Mouse (Mus musculus) hindbrain, embryonic 14.5 days (tissue): ENCODE measurements at regions not wholly inside any gene's neighbourhood (a gene's known extent, or its start where the extent isn't known, plus 50 kb on each side); places are given as distances from the start of the nearest gene placed in this dataset.

Experiments used
- ATAC-seq: fragments of 200-750 bp; cut with Nextera tagmentation; 2 replicates; pipeline ENCODE4 v1.8.0; 2017; ENCODE audit warnings: moderate number of reproducible peaks, mild to moderate bottlenecking, moderate TSS enrichment, moderate library complexity; ENCODE audit not compliant: low FRiP score
- DNase-seq: peaks from one replicate; pipeline ENCODE4 v3.0.0-alpha.2; 2015; ENCODE audit warnings: low spot score
- H3K27ac ChIP-seq: fragments of 300-500 bp; sonication (generic); 2 replicates; pipeline ENCODE4 v1.5.1; 2014; ENCODE audit warnings: mild to moderate bottlenecking, moderate library complexity
- H3K27me3 ChIP-seq: fragments of 300-500 bp; sonication (generic); 2 replicates; pipeline ENCODE4 v1.6.1; 2014; ENCODE audit warnings: mild to moderate bottlenecking, low read length, mixed read lengths; ENCODE audit not compliant: control insufficient read depth, insufficient read depth
- H3K36me3 ChIP-seq: fragments of 300-500 bp; sonication (generic); replicated peaks from 2 replicates; pipeline ENCODE4 v1.6.1; 2014; ENCODE audit not compliant: control insufficient read depth, insufficient read depth
- H3K4me1 ChIP-seq: fragments of 300-500 bp; sonication (generic); replicated peaks from 2 replicates; pipeline ENCODE4 v1.6.1; 2014; ENCODE audit warnings: antibody characterized with exemption, low read length, mixed read lengths; ENCODE audit not compliant: control insufficient read depth, insufficient read depth
- H3K4me2 ChIP-seq: fragments of 300-500 bp; sonication (generic); replicated peaks from 2 replicates; pipeline ENCODE4 v1.6.1; 2014; ENCODE audit warnings: mild to moderate bottlenecking, moderate library complexity
- H3K4me3 ChIP-seq: fragments of 300-500 bp; sonication (generic); replicated peaks from 2 replicates; pipeline ENCODE4 v1.5.1; 2014; ENCODE audit warnings: mild to moderate bottlenecking, low read length
- H3K9ac ChIP-seq: fragments of 300-500 bp; sonication (generic); 2 replicates; pipeline ENCODE4 v1.6.1; 2014
- H3K9me3 ChIP-seq: fragments of 300-500 bp; sonication (generic); 2 replicates; pipeline ENCODE4 v1.6.1; 2016; ENCODE audit warnings: low read length; ENCODE audit not compliant: control insufficient read depth
- WGBS: fragments of 180-500 bp; shearing (Covaris S2); extraction: QIAGEN DNeasy Blood & Tissue Kit; methylation state at CpG from one replicate; pipeline ENCODE4 v1.1.7; 2014; 5-methylcytosine and 5-hydroxymethylcytosine counted together

DNA sequence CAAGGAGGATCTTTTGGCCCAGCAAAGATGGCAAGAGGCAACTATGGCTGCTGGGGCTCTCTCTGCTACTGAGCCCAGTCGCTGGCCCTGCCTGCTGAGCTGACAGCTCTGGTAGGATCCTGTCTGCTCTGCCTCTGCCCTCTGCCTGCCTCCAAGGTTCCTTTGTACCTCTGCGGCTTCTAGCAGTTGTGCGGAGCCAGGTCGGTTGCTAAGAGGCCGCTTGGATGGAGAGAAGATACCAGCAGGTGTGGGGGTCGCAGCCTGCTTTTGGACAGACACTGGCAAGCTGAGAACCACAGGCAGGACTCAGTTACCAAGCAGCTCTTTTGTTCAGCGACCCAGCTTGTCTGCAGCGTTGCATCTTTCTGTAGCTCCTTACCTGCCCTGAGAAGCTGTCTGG is 337.6 kb downstream of the Mex3b start:
- H3K4me3 ChIP-seq: no peak overlapping the region
- 31% methylated on average over 8 of the region's 8 CpGs for WGBS
- no peaks in the 10 kb centered on the region for H3K9me3 ChIP-seq
- peak overlapping the region; percentile 32; the same call in 1 of the 2 replicates for H3K9ac ChIP-seq
- no peaks in the 10 kb centered on the region for H3K36me3 ChIP-seq
- DNase-seq (peak; percentile 26), ATAC-seq (no peak)
- H3K4me2 ChIP-seq: peak overlapping the region; percentile 14
- no peaks in the 10 kb centered on the region for H3K27me3 ChIP-seq
- peak overlapping the region; percentile 94 for H3K27ac ChIP-seq
- H3K4me1 ChIP-seq: peaks cover 44% of the 10 kb centered on the region

DNA sequence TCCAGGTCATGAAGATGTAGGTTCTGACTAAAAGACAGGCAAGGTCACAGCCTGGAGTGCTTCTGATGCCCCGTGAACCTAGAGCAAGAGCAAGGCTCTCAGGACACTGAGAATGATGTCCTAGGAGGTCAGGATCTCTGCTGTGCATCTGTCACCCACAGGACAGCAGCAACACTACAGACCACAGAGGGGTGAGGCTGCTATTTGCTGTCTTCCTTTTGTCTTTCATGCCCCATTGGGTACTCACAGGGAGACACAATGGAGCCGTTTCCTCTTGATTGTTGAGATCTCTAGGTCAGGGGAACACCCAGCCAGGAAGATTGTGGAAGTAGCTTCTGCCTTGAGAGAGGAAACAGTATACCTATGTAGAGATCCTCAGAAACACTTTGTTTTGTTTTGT is 339.9 kb downstream of the Mex3b start:
- peaks cover 31% of the 10 kb centered on the region for H3K4me1 ChIP-seq
- H3K27ac ChIP-seq: no peak overlapping the region
- H3K27me3 ChIP-seq: no peaks in the 10 kb centered on the region
- no peaks in the 10 kb centered on the region for H3K9me3 ChIP-seq
- 23% methylated on average over 2 of the region's 2 CpGs for WGBS
- DNase-seq (no peak), ATAC-seq (no peak)
- no peak overlapping the region for H3K4me3 ChIP-seq
- no peak overlapping the region for H3K4me2 ChIP-seq
- no peak overlapping the region for H3K9ac ChIP-seq
- H3K36me3 ChIP-seq: no peaks in the 10 kb centered on the region

- ATAC-seq (no peak), DNase-seq (no peak)
- Histone ChIP-seq H3K27me3 (no peaks in the 10 kb centered on the region), H3K4me1 (no peaks in the 10 kb centered on the region), H3K9ac (no peak overlapping the region), H3K27ac (no peak overlapping the region), H3K9me3 (no peaks in the 10 kb centered on the region), H3K4me3 (no peak overlapping the region), H3K36me3 (no peaks in the 10 kb centered on the region), H3K4me2 (no peak overlapping the region)
- WGBS: 89% methylated on average over 6 of the region's 6 CpGs
Measured at GRCm38 (mm10) chr7:83211611-83212010, 344.5 kb downstream of the Mex3b start.

- H3K4me2 ChIP-seq: no peak overlapping the region
- H3K36me3 ChIP-seq: no peaks in the 10 kb centered on the region
- no peak for ATAC-seq
- H3K4me1 ChIP-seq: no peaks in the 10 kb centered on the region
- WGBS: 85% methylated on average over 3 of the region's 3 CpGs
- H3K9me3 ChIP-seq: no peaks in the 10 kb centered on the region
- no peak for DNase-seq
- H3K27me3 ChIP-seq: no peaks in the 10 kb centered on the region
- no peak overlapping the region for H3K9ac ChIP-seq
- no peak overlapping the region for H3K4me3 ChIP-seq
- no peak overlapping the region for H3K27ac ChIP-seq
Measured at GRCm38 (mm10) chr7:83222029-83222722, 355.0 kb downstream of the Mex3b start.

- no peak overlapping the region for H3K4me2 ChIP-seq
- 90% methylated on average over 7 of the region's 7 CpGs for WGBS
- H3K9me3 ChIP-seq: 0 out of 2 replicates have a peak, but pooled peaks cover 7% of the 10 kb centered on the region
- no peaks in the 10 kb centered on the region for H3K27me3 ChIP-seq
- H3K27ac ChIP-seq: no peak overlapping the region
- no peaks in the 10 kb centered on the region for H3K4me1 ChIP-seq
- no peak overlapping the region for H3K9ac ChIP-seq
- H3K36me3 ChIP-seq: no peaks in the 10 kb centered on the region
- H3K4me3 ChIP-seq: no peak overlapping the region
- DNase-seq (no peak), ATAC-seq (no peak)
Measured at GRCm38 (mm10) chr7:83227262-83228108, 357.2 kb upstream of the Tmc3 start.

DNA sequence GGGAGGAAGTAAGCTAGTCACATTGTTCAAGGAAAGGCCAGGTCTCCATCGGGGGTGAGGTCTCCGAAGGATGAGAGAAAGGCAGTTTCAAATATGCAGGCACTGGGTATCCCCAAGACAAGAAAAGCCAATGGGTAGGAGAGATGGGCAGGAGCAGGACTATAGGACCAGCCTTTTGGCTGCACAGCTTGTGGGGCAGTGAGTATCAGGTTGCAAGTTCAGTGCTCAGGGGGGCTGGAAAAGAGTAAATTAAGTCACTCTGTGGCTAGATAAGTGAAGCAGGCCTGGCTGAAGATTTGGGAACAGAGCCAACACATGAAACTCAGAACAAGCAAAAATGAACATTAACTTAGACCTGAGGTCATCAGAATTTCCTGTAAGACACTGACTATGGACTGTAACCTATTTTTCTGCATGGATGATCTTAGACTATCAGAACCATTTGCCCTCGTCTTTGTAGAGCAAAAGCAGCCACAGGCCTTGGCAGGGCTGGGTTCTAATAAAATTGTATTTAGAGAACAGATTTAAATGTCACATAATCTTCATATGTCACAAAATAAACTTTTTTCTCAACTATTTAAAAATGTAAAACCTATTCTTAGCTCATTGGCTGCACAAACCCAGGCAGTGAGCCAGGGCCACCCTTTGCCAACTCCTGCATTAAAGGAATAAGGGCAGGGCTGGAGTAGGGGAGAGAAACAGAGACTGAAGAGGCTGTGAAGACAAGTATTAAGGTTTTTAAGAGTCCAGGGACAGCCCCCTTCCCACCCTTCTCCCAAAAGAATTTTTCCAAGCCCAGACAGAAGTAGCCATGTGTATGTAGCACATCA is 354.0 kb upstream of the Tmc3 start:
- Histone ChIP-seq H3K9me3 (0 out of 2 replicates have a peak, but pooled peaks cover 7% of the 10 kb centered on the region), H3K4me2 (no peak overlapping the region), H3K27me3 (no peaks in the 10 kb centered on the region), H3K36me3 (no peaks in the 10 kb centered on the region), H3K4me1 (no peaks in the 10 kb centered on the region), H3K9ac (no peak overlapping the region), H3K4me3 (no peak overlapping the region), H3K27ac (no peak overlapping the region)
- no peak for DNase-seq
- ATAC-seq: no peak
- 70% methylated on average over 3 of the region's 3 CpGs for WGBS

- ATAC-seq: no peak
- Histone ChIP-seq H3K9me3 (no peaks in the 10 kb centered on the region), H3K4me2 (no peak overlapping the region), H3K4me3 (no peak overlapping the region), H3K27ac (no peak overlapping the region), H3K36me3 (no peaks in the 10 kb centered on the region), H3K4me1 (no peaks in the 10 kb centered on the region), H3K9ac (no peak overlapping the region), H3K27me3 (no peaks in the 10 kb centered on the region)
- 59% methylated on average over 3 of the region's 3 CpGs for WGBS
- no peak for DNase-seq
Measured at GRCm38 (mm10) chr7:83235659-83236058, 349.1 kb upstream of the Tmc3 start.

GRCm38 (mm10) chr7:83237336-83237735 is 347.4 kb upstream of the Tmc3 start:
- 94% methylated on average over 3 of the region's 3 CpGs for WGBS
- no peaks in the 10 kb centered on the region for H3K27me3 ChIP-seq
- no peak overlapping the region for H3K4me3 ChIP-seq
- DNase-seq (no peak), ATAC-seq (no peak)
- no peaks in the 10 kb centered on the region for H3K36me3 ChIP-seq
- H3K4me2 ChIP-seq: no peak overlapping the region
- no peak overlapping the region for H3K9ac ChIP-seq
- no peak overlapping the region for H3K27ac ChIP-seq
- no peaks in the 10 kb centered on the region for H3K4me1 ChIP-seq
- H3K9me3 ChIP-seq: no peaks in the 10 kb centered on the region

GRCm38 (mm10) chr7:83238091-83238490 is 346.6 kb upstream of the Tmc3 start:
- H3K36me3 ChIP-seq: no peaks in the 10 kb centered on the region
- no peak overlapping the region for H3K4me3 ChIP-seq
- no peak overlapping the region for H3K4me2 ChIP-seq
- no peaks in the 10 kb centered on the region for H3K9me3 ChIP-seq
- DNase-seq (no peak), ATAC-seq (no peak)
- no peaks in the 10 kb centered on the region for H3K27me3 ChIP-seq
- H3K27ac ChIP-seq: no peak overlapping the region
- no peak overlapping the region for H3K9ac ChIP-seq
- H3K4me1 ChIP-seq: no peaks in the 10 kb centered on the region
